Mouse (Mus musculus) Muller cell, postnatal 12 days (primary cell): ENCODE measurements around the gene Cd80.
A peak's percentile ranks its signal among the peaks of the same experiment; 100 is the strongest.

Experiments used
- DNase-seq: peaks from one replicate; pipeline ENCODE4 v3.0.0-alpha.2; 2015; ENCODE audit errors: inconsistent ontology term

Cd80 gene

GRCm38 (mm10) chr16:38448458-38448857, 6.9 kb upstream of the Cd80 start:
- no peak for DNase-seq

- no peak for DNase-seq
Observed at GRCm38 (mm10) chr16:38450707-38451106, 4.7 kb upstream of the Cd80 start.

- DNase-seq, result no peak
Observed at GRCm38 (mm10) chr16:38451421-38452205, 3.7 kb upstream of the Cd80 start.

GRCm38 (mm10) chr16:38452442-38453202, 2.7 kb upstream of the Cd80 start, which contains the start of gene Adprh:
TSS of gene Adprh (minus strand) at chr16:38452703.
- peak; percentile 96 for DNase-seq

GRCm38 (mm10) chr16:38453203-38453553, 2.2 kb upstream of the Cd80 start:
- DNase-seq, result no peak

- no peak for DNase-seq
Observed at GRCm38 (mm10) chr16:38453952-38454351, 1.4 kb upstream of the Cd80 start.

GRCm38 (mm10) chr16:38454533-38455254, 667 bp upstream of the Cd80 start:
- no peak for DNase-seq

- DNase-seq, result no peak
Observed at GRCm38 (mm10) chr16:38456812-38457567, 1.6 kb downstream of the Cd80 start.

- no peak for DNase-seq
Observed at GRCm38 (mm10) chr16:38458600-38459280, 3.4 kb downstream of the Cd80 start.

- no peak for DNase-seq
Observed at GRCm38 (mm10) chr16:38459990-38460389, 4.6 kb downstream of the Cd80 start.

- DNase-seq, result no peak
Observed at GRCm38 (mm10) chr16:38461749-38462148, 6.4 kb downstream of the Cd80 start.

- no peak for DNase-seq
Observed at GRCm38 (mm10) chr16:38462161-38462560, 6.8 kb downstream of the Cd80 start.

GRCm38 (mm10) chr16:38463305-38463704, 7.9 kb downstream of the Cd80 start:
- DNase-seq, result no peak

GRCm38 (mm10) chr16:38466089-38466488, 10.7 kb downstream of the Cd80 start:
- DNase-seq, result no peak

GRCm38 (mm10) chr16:38467091-38467916, 11.9 kb downstream of the Cd80 start:
- no peak for DNase-seq

GRCm38 (mm10) chr16:38467917-38468705, 12.8 kb downstream of the Cd80 start:
- DNase-seq, result peak; percentile 54

- DNase-seq, result peak; percentile 37
Observed at GRCm38 (mm10) chr16:38468706-38469018, 13.3 kb downstream of the Cd80 start.

GRCm38 (mm10) chr16:38469437-38469836, 14.1 kb downstream of the Cd80 start:
- DNase-seq, result no peak

GRCm38 (mm10) chr16:38471697-38472506, 16.5 kb downstream of the Cd80 start:
- DNase-seq, result no peak
